Mouse (Mus musculus): ENCODE results near the gene Gm11444. TPM values are rescaled to one million over a fixed set of nuclear protein-coding genes. Genes with fewer than 3 reads are reported as not detected.

The Gm11444 gene
- polyA plus RNA-seq, 1 experiment from 2014 or later = not detected

DNA sequence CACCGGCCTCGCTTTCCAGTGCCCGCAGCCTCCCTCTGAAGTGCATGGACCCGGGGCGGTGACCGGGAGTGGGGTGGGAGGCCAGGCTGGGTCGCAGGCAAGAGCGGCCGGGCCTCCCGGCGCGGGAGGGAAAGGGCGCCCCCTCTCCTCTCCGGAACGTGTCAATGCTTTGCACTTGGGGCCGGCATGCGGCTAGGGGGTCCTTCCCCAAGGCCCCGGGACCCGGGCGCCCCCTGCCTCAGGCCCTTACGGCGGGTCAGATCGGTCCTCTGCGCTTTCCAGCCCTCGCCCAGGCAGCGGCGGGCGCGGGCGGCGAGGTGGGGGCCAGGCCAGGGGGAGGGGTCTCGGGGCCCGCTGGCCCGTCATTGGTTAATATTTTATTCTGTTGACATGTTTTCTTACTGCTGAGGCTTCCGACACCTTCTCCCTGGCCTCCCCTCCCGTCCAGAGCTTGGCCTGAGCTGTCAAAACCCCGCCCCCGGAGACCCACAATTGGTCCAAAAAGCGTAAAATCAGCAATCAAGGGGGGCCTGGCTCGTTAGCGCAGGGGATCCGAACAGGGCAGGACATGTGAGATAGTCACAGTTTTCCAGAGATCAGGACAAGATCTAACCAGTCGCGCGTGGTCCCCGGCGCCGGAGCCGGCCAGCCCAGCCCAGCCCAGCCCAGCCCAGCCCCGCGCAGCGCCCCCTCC lies 17.8 kb downstream of the Gm11444 start, which contains the start of gene Tbx2:
TSS of gene Tbx2 (plus strand) at position 321 of the 694 bp plus-strand sequence.
- Histone ChIP-seq H3K9me3 (ENCODE audit: control insufficient read depth, low read length) (no peaks in the 10 kb centered on the region), H3K27ac (ENCODE audit: low read length) (no peak within 1 kb of the TSS), H3K4me3 (replicated peaks; ENCODE audit: low read length) (peak within 1 kb of the TSS; percentile 25), H3K4me1 (replicated peaks; ENCODE audit: control insufficient read depth, insufficient read depth, low read length) (peaks cover 30% of the 10 kb centered on the region), H3K9ac (replicated peaks; ENCODE audit: low read depth, low read length) (peak within 1 kb of the TSS; percentile 25; the same call in 1 of the 2 replicates), H3K27me3 (replicated peaks; ENCODE audit: control insufficient read depth, insufficient read depth, low read length) (peaks cover 59% of the 10 kb centered on the region), H3K36me3 (ENCODE audit: control insufficient read depth, insufficient read depth) (no peaks in the 10 kb centered on the region), H3K4me2 (ENCODE audit: low read length) (peak within 1 kb of the TSS; percentile 39)
- no peak for ATAC-seq
- 1% methylated on average over 44 of the region's 52 CpGs for WGBS

DNA sequence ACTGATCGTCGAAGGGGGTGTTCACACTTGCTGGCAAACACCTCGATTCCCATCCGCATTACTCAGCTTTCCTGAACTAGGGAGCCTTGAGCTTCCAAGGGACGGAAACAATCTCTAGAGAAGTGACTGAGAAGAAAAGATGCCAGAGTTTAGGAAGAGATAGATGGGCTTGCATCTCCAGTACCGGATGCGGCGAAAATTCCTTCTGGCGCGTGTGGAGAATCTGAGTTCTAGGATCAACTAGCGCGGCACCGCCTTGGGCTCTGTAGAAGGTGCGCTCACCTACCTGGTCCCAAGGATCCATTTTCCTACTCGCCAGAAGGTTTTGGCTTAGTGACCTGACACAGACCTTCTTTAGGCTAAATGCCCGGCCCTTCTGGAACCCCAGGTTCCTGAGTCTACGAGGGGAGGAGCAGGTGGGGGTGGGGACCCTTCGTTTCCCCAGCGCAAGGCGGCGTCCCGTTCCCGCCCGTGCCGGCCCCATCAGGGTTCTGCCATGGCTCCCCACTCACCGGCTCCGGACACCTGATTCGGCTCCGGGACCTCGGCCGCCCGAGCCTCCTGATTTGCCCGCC lies 18.4 kb downstream of the Gm11444 start:
- H3K27ac ChIP-seq (ENCODE audit: low read length) = no peak overlapping the region
- H3K36me3 ChIP-seq (ENCODE audit: control insufficient read depth, insufficient read depth) = no peaks in the 10 kb centered on the region
- H3K27me3 ChIP-seq (replicated peaks; ENCODE audit: control insufficient read depth, insufficient read depth, low read length) = peaks cover 63% of the 10 kb centered on the region
- H3K9ac ChIP-seq (replicated peaks; ENCODE audit: low read depth, low read length) = no peak overlapping the region
- WGBS = under 1% methylated on average over 31 of the region's 33 CpGs
- H3K4me3 ChIP-seq (replicated peaks; ENCODE audit: low read length) = peak overlapping the region; percentile 25; the same call in 1 of the 2 replicates
- no peak for ATAC-seq
- H3K4me2 ChIP-seq (ENCODE audit: low read length) = peak overlapping the region; percentile 39
- no peaks in the 10 kb centered on the region for H3K9me3 ChIP-seq (ENCODE audit: control insufficient read depth, low read length)
- H3K4me1 ChIP-seq (replicated peaks; ENCODE audit: control insufficient read depth, insufficient read depth, low read length) = peaks cover 30% of the 10 kb centered on the region

- H3K36me3 ChIP-seq (ENCODE audit: control insufficient read depth, insufficient read depth) = no peaks in the 10 kb centered on the region
- no peak overlapping the region for H3K27ac ChIP-seq (ENCODE audit: low read length)
- no peak overlapping the region for H3K4me2 ChIP-seq (ENCODE audit: low read length)
- H3K4me3 ChIP-seq (replicated peaks; ENCODE audit: low read length) = no peak overlapping the region
- H3K9me3 ChIP-seq (ENCODE audit: control insufficient read depth, low read length) = no peaks in the 10 kb centered on the region
- H3K27me3 ChIP-seq (replicated peaks; ENCODE audit: control insufficient read depth, insufficient read depth, low read length) = peaks cover 67% of the 10 kb centered on the region
- 3% methylated on average over 17 of the region's 17 CpGs for WGBS
- peaks cover 30% of the 10 kb centered on the region for H3K4me1 ChIP-seq (replicated peaks; ENCODE audit: control insufficient read depth, insufficient read depth, low read length)
- no peak for ATAC-seq
- no peak overlapping the region for H3K9ac ChIP-seq (replicated peaks; ENCODE audit: low read depth, low read length)
These were observed 19.2 kb downstream of the Gm11444 start for GRCm38 (mm10) chr11:85830901-85831341.

DNA sequence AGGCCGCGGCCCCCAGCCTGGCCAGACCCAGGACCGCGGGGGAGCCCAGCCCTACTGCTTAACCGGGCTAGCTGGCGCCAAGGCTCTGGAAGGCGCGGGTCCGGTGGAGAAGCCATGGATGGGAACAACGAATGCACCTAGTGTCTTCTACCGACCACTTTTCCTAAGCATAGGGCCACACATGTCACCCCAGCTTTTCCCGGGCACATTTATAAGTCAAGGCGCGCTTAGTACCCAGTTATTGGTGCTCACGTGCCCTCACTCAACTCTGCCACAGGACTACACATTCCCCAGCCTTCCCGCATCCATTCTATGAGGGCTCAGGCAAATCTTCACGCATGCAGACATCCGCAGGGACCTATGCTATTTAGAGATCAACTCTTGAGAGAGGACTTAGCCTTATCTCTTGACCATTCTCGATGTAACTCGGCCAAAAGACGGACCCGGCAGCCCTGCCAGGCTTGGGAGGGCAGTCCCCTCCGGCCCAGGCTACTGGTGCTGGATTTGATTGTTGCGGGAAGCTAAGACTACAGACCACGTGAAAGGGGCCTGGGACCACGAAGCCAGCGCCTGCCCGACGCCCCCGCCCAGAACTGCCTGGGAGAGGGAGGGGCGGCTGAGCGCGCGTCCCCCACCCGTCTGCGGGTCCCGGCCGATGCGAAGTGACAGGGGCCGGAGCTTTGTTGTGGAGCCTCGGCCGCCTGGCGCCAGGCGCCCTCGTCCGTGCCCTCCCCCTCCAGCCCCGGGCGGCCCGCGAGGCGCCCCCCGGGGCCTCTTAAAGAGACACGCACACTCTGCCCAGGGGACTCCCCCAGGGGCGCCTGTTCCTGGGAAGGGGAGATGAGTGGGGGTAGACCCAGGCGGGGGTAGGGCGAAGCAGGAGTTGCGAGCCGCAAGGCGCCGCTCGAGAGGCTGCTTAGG lies 20.4 kb downstream of the Gm11444 start:
- Histone ChIP-seq H3K9ac (replicated peaks; ENCODE audit: low read depth, low read length) (no peak overlapping the region), H3K27ac (ENCODE audit: low read length) (no peak overlapping the region), H3K4me2 (ENCODE audit: low read length) (peak overlapping the region; percentile 39), H3K4me1 (replicated peaks; ENCODE audit: control insufficient read depth, insufficient read depth, low read length) (peaks cover 30% of the 10 kb centered on the region), H3K36me3 (ENCODE audit: control insufficient read depth, insufficient read depth) (no peaks in the 10 kb centered on the region), H3K9me3 (ENCODE audit: control insufficient read depth, low read length) (no peaks in the 10 kb centered on the region), H3K4me3 (replicated peaks; ENCODE audit: low read length) (peak overlapping the region; percentile 18; the same call in 1 of the 2 replicates), H3K27me3 (replicated peaks; ENCODE audit: control insufficient read depth, insufficient read depth, low read length) (peaks cover 66% of the 10 kb centered on the region)
- ATAC-seq = no peak
- WGBS = under 1% methylated on average over 59 of the region's 61 CpGs

DNA sequence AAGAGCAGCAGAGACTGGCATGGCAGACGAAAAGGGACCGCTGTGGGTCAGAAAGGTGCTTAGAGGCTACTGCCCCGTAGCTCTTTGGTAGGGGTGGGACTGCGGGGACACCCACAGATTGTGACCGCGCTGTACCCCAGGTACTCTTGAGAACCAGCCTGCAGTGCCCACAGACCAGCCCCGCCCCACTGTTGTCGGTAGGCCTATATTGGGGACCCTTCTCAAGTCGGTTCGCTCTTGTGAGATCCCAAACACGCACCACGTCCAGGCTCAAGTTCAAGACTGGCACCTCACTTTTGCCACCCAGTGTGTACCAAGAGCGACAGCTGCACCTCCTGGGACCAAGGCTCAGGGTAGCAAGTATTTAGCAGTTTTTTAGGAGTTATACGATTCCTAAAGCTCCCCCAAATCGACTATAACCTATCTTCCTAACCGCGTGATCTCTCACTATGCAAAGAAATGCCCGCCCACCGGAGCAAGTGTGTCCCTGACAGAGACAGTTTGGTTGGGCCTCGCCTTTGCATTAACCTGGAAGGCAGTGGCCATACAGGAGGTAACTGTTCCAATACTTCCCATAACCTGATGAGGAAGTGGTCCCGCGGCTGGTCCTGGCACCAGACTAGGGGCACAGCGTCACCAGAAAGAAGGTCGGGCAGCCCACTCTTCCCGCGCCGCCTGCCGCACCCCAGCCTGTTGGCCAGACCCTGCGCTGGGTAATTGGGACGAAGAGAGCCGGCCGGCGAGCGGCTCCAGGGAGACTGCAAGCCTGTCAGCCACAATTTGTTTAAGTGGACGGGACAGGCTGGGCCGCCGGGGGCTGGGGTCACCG lies 21.2 kb downstream of the Gm11444 start:
- Histone ChIP-seq H3K9me3 (ENCODE audit: control insufficient read depth, low read length) (no peaks in the 10 kb centered on the region), H3K27me3 (replicated peaks; ENCODE audit: control insufficient read depth, insufficient read depth, low read length) (peaks cover 60% of the 10 kb centered on the region), H3K9ac (replicated peaks; ENCODE audit: low read depth, low read length) (no peak overlapping the region), H3K4me3 (replicated peaks; ENCODE audit: low read length) (no peak overlapping the region), H3K4me1 (replicated peaks; ENCODE audit: control insufficient read depth, insufficient read depth, low read length) (peaks cover 30% of the 10 kb centered on the region), H3K36me3 (ENCODE audit: control insufficient read depth, insufficient read depth) (no peaks in the 10 kb centered on the region), H3K4me2 (ENCODE audit: low read length) (no peak overlapping the region), H3K27ac (ENCODE audit: low read length) (no peak overlapping the region)
- no peak for ATAC-seq
- WGBS = 4% methylated on average over 38 of the region's 38 CpGs

GRCm38 (mm10) chr11:85827342-85827741 lies 22.8 kb downstream of the Gm11444 start:
- ATAC-seq = no peak
- Histone ChIP-seq H3K36me3 (ENCODE audit: control insufficient read depth, insufficient read depth) (no peaks in the 10 kb centered on the region), H3K9me3 (ENCODE audit: control insufficient read depth, low read length) (no peaks in the 10 kb centered on the region), H3K4me2 (ENCODE audit: low read length) (no peak overlapping the region), H3K4me3 (replicated peaks; ENCODE audit: low read length) (no peak overlapping the region), H3K4me1 (replicated peaks; ENCODE audit: control insufficient read depth, insufficient read depth, low read length) (peaks cover 19% of the 10 kb centered on the region), H3K9ac (replicated peaks; ENCODE audit: low read depth, low read length) (no peak overlapping the region), H3K27ac (ENCODE audit: low read length) (no peak overlapping the region), H3K27me3 (replicated peaks; ENCODE audit: control insufficient read depth, insufficient read depth, low read length) (peaks cover 60% of the 10 kb centered on the region)
- WGBS = 13% methylated on average over 9 of the region's 9 CpGs

DNA sequence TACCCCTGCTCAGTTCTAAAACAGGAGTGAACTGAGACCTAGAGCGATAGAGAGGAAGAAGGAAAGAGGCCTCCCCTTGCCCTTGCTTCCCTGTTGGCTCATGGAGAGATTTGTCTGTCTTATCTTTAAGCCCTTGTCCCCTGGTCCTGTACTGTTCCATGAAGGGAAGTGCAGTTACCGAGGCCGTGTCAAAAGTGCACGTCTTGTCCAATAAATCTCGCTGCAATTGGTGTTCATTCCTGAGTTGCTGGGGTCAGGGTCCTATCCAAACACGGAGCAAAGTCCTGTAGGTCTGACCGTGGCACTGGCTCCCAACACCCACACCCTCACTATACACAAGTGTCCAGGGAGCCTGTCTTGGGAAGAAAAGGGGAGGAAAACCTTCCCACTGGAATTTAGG lies 24.3 kb downstream of the Gm11444 start:
- ATAC-seq = no peak
- H3K36me3 ChIP-seq (ENCODE audit: control insufficient read depth, insufficient read depth) = no peaks in the 10 kb centered on the region
- peaks cover 12% of the 10 kb centered on the region for H3K4me1 ChIP-seq (replicated peaks; ENCODE audit: control insufficient read depth, insufficient read depth, low read length)
- WGBS = 90% methylated on average over 7 of the region's 7 CpGs
- no peak overlapping the region for H3K9ac ChIP-seq (replicated peaks; ENCODE audit: low read depth, low read length)
- no peak overlapping the region for H3K27ac ChIP-seq (ENCODE audit: low read length)
- H3K4me2 ChIP-seq (ENCODE audit: low read length) = no peak overlapping the region
- no peaks in the 10 kb centered on the region for H3K9me3 ChIP-seq (ENCODE audit: control insufficient read depth, low read length)
- peaks cover 53% of the 10 kb centered on the region for H3K27me3 ChIP-seq (replicated peaks; ENCODE audit: control insufficient read depth, insufficient read depth, low read length)
- H3K4me3 ChIP-seq (replicated peaks; ENCODE audit: low read length) = no peak overlapping the region

GRCm38 (mm10) chr11:85825031-85825430 lies 25.1 kb downstream of the Gm11444 start:
- H3K27me3 ChIP-seq (replicated peaks; ENCODE audit: control insufficient read depth, insufficient read depth, low read length) = peaks cover 47% of the 10 kb centered on the region

More at GRCm38 (mm10) chr11:85825031-85825430, 25.1 kb downstream of the Gm11444 start:
- WGBS = 69% methylated on average over 10 of the region's 10 CpGs
- H3K9ac ChIP-seq (replicated peaks; ENCODE audit: low read depth, low read length) = no peak overlapping the region
- H3K36me3 ChIP-seq (ENCODE audit: control insufficient read depth, insufficient read depth) = no peaks in the 10 kb centered on the region
- H3K4me3 ChIP-seq (replicated peaks; ENCODE audit: low read length) = no peak overlapping the region
- no peak for ATAC-seq
- H3K4me2 ChIP-seq (ENCODE audit: low read length) = no peak overlapping the region
- H3K27ac ChIP-seq (ENCODE audit: low read length) = no peak overlapping the region
- peaks cover 8% of the 10 kb centered on the region for H3K4me1 ChIP-seq (replicated peaks; ENCODE audit: control insufficient read depth, insufficient read depth, low read length)
- no peaks in the 10 kb centered on the region for H3K9me3 ChIP-seq (ENCODE audit: control insufficient read depth, low read length)
